Mouse (Mus musculus) ES-CJ7 (cell line): ENCODE data around the gene Drc7.
A peak's percentile ranks its signal among the peaks of the same experiment; 100 is the strongest.

Experiments used
- DNase-seq: peaks from one replicate; pipeline ENCODE4 v3.0.0; 2011; ENCODE audit warnings: low read depth, low spot score

The Drc7 gene

GRCm38 (mm10) chr8:95059812-95060533 is 5.1 kb downstream of the Drc7 start:
- DNase-seq: no peak

GRCm38 (mm10) chr8:95064531-95064930 is 9.6 kb downstream of the Drc7 start:
- no peak for DNase-seq

- peak; percentile 93 for DNase-seq
Observed at GRCm38 (mm10) chr8:95067582-95067981, 12.7 kb downstream of the Drc7 start.

- DNase-seq: no peak
Observed at GRCm38 (mm10) chr8:95075504-95075903, 20.6 kb downstream of the Drc7 start.

- no peak for DNase-seq
Observed at GRCm38 (mm10) chr8:95076151-95076550, 21.2 kb downstream of the Drc7 start.

GRCm38 (mm10) chr8:95078055-95078454 is 23.2 kb downstream of the Drc7 start:
- no peak for DNase-seq

GRCm38 (mm10) chr8:95079305-95079704 is 24.4 kb downstream of the Drc7 start:
- DNase-seq: no peak

GRCm38 (mm10) chr8:95080381-95081341 is 25.8 kb downstream of the Drc7 start, which contains the start of gene Katnb1:
Gene Katnb1, plus strand, starts transcription at chr8:95081186.
- DNase-seq: peak; percentile 100

GRCm38 (mm10) chr8:95081650-95082049 is 26.7 kb downstream of the Drc7 start:
- DNase-seq: peak; percentile 48

GRCm38 (mm10) chr8:95084261-95084660 is 29.4 kb downstream of the Drc7 start:
- DNase-seq: no peak

GRCm38 (mm10) chr8:95084744-95085431 is 30.0 kb downstream of the Drc7 start:
- DNase-seq: peak; percentile 61

GRCm38 (mm10) chr8:95085432-95086141 is 30.7 kb downstream of the Drc7 start:
- DNase-seq: no peak

GRCm38 (mm10) chr8:95093574-95093973 is 38.7 kb downstream of the Drc7 start:
- DNase-seq: no peak

- DNase-seq: peak; percentile 69
Observed at GRCm38 (mm10) chr8:95099009-95099408, 44.1 kb downstream of the Drc7 start.

GRCm38 (mm10) chr8:95101972-95102371 is 47.1 kb downstream of the Drc7 start:
- DNase-seq: no peak

- no peak for DNase-seq
Observed at GRCm38 (mm10) chr8:95107306-95107705, 52.4 kb downstream of the Drc7 start.

GRCm38 (mm10) chr8:95112594-95112993 is 57.7 kb downstream of the Drc7 start:
- no peak for DNase-seq

GRCm38 (mm10) chr8:95113108-95113507 is 58.2 kb downstream of the Drc7 start:
- DNase-seq: no peak

GRCm38 (mm10) chr8:95113750-95114149 is 58.8 kb downstream of the Drc7 start:
- peak; percentile 88 for DNase-seq

GRCm38 (mm10) chr8:95123455-95123854 is 68.6 kb downstream of the Drc7 start:
- DNase-seq: peak; percentile 85

GRCm38 (mm10) chr8:95126497-95126896 is 71.6 kb downstream of the Drc7 start:
- no peak for DNase-seq
